Mouse (Mus musculus) neutrophil, adult 5-6 weeks (primary cell): ENCODE results near the gene Tbx6. TPM values are rescaled to one million over a fixed set of nuclear protein-coding genes. Genes with fewer than 3 reads are reported as not detected.

Experiments used
- total RNA-seq: library from RNA; stranded (forward); fragments of 200-1000 nt; gene quantifications from 2 replicates; pipeline ENCODE4 v1.2.3, GENCODE M21; 2017

Gene Tbx6
- total RNA-seq, 1 experiment from 2014 or later: 14.4 TPM

Other genes starting within 250 kb of the Tbx6 start
- gene Eif3c, start 215.1 kb upstream of the Tbx6 start, total RNA-seq: 93.6 and 99.5 TPM in 2 replicates
- gene Apobr, start 196.5 kb upstream of the Tbx6 start, total RNA-seq: 90.5 and 117 TPM in 2 replicates
- 97.2 and 102 TPM in 2 replicates for gene Cln3, start 195.7 kb upstream of the Tbx6 start, total RNA-seq
- 0.86 and 1.4 TPM in 2 replicates for gene Il27, start 186.5 kb upstream of the Tbx6 start, total RNA-seq
- 6.9 and 9.5 TPM in 2 replicates for gene Nupr1, start 150.6 kb upstream of the Tbx6 start, total RNA-seq
- gene Sgf29, start 132.2 kb upstream of the Tbx6 start, total RNA-seq: 43.8 and 56.5 TPM in 2 replicates
- 0.93 and 1.1 TPM in 2 replicates for gene Sult1a1, start 105.1 kb upstream of the Tbx6 start, total RNA-seq
- gene Bola2, start 86.1 kb upstream of the Tbx6 start, total RNA-seq: 27.4 and 28.0 TPM in 2 replicates
- 3.3 and 4.2 TPM in 2 replicates for gene Slx1b, start 85.7 kb upstream of the Tbx6 start, total RNA-seq
- gene Coro1a, start 73.7 kb upstream of the Tbx6 start, total RNA-seq: 1,403 and 1,487 TPM in 2 replicates
- gene Mapk3, start 21.9 kb upstream of the Tbx6 start, total RNA-seq: 48.8 and 51.2 TPM in 2 replicates
- gene Gdpd3, start 15.1 kb upstream of the Tbx6 start, total RNA-seq: 25.8 and 26.5 TPM in 2 replicates
- 367 and 379 TPM in 2 replicates for gene Ypel3, start 4.5 kb upstream of the Tbx6 start, total RNA-seq
- 210 and 221 TPM in 2 replicates for gene Ppp4c, start 11.0 kb downstream of the Tbx6 start, total RNA-seq
- gene Fam57b, start 16.2 kb downstream of the Tbx6 start, total RNA-seq: not detected in 2 replicates
- gene 4930451I11Rik, start 50.2 kb downstream of the Tbx6 start, total RNA-seq: not detected in 2 replicates
- gene Doc2a, start 65.9 kb downstream of the Tbx6 start, total RNA-seq: not detected in 2 replicates
- gene Hirip3, start 80.5 kb downstream of the Tbx6 start, total RNA-seq: 37.7 and 46.2 TPM in 2 replicates
- gene Ino80e, start 80.9 kb downstream of the Tbx6 start, total RNA-seq: 44.6 and 46.8 TPM in 2 replicates
- gene Taok2, start 103.2 kb downstream of the Tbx6 start, total RNA-seq: 73.7 and 93.1 TPM in 2 replicates
- 32.3 and 32.6 TPM in 2 replicates for gene Tmem219, start 141.4 kb downstream of the Tbx6 start, total RNA-seq
- gene Kctd13, start 147.4 kb downstream of the Tbx6 start, total RNA-seq: 29.1 and 32.8 TPM in 2 replicates
- not detected in 2 replicates for gene Asphd1, start 168.1 kb downstream of the Tbx6 start, total RNA-seq
- 1.7 and 2.9 TPM in 2 replicates for gene Sez6l2, start 169.1 kb downstream of the Tbx6 start, total RNA-seq
- gene Cdipt, start 194.4 kb downstream of the Tbx6 start, total RNA-seq: 59.1 and 66.1 TPM in 2 replicates
- 2.2 and 2.3 TPM in 2 replicates for gene Cdiptos, start 194.6 kb downstream of the Tbx6 start, total RNA-seq
- 106 and 110 TPM in 2 replicates for gene Mvp, start 233.1 kb downstream of the Tbx6 start, total RNA-seq
- gene Pagr1b, start 235.0 kb downstream of the Tbx6 start, total RNA-seq: 8.4 and 32.4 TPM in 2 replicates
- gene Pagr1a, start 235.9 kb downstream of the Tbx6 start, total RNA-seq: 33.3 and 49.8 TPM in 2 replicates
- 22.7 and 34.7 TPM in 2 replicates for gene Gm42742, start 239.6 kb downstream of the Tbx6 start, total RNA-seq
- 2.6 TPM in 1 of 2 replicates, not detected in the other for gene Prrt2, start 239.7 kb downstream of the Tbx6 start, total RNA-seq
- gene Maz, start 245.6 kb downstream of the Tbx6 start, total RNA-seq: 49.3 and 57.7 TPM in 2 replicates